Mouse (Mus musculus): ENCODE measurements around the gene Esyt2.

DNA sequence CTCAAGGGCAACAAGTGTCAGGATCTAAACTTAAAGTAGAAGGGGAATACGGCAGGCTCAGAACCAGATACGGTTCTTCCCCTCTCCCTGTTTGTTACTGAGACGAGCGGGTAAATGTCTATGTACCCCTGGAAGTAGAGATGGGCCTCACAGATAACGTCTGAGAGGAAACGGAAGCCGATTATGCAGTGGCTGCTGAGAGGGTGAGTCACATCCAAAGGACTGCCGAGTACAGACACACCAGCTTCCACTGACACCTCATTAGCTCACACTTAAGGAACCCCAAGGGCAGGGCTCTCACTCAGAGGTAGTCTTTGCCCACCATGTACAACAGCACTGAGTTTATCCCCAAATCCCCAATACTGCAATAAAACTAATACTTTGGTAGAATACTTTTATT is 26.3 kb upstream of the Esyt2 start:
- TF ChIP-seq CTCF (IDR thresholded peaks at IDR 0.05), result no peak
- TF ChIP-seq POLR2A (IDR thresholded peaks at IDR 0.05; ENCODE audit: insufficient read depth, low read depth, low read length), result no peak
